Mouse (Mus musculus) embryonic fibroblast, embryonic 13.5 days (primary cell): Measurements from ENCODE around the gene Stox2.

Source experiments
- CTCF ChIP-seq: IDR thresholded peaks from 2 replicates; pipeline ENCODE4 v1.5.1; 2011; ENCODE audit warnings: mild to moderate bottlenecking, control low read depth, low read length, moderate library complexity, borderline replicate concordance; ENCODE audit not compliant: insufficient read depth
- POLR2A ChIP-seq: IDR thresholded peaks from 2 replicates; pipeline ENCODE4 v1.6.1; 2011; ENCODE audit warnings: low read depth, mild to moderate bottlenecking, control low read depth, low read length, moderate library complexity

DNA sequence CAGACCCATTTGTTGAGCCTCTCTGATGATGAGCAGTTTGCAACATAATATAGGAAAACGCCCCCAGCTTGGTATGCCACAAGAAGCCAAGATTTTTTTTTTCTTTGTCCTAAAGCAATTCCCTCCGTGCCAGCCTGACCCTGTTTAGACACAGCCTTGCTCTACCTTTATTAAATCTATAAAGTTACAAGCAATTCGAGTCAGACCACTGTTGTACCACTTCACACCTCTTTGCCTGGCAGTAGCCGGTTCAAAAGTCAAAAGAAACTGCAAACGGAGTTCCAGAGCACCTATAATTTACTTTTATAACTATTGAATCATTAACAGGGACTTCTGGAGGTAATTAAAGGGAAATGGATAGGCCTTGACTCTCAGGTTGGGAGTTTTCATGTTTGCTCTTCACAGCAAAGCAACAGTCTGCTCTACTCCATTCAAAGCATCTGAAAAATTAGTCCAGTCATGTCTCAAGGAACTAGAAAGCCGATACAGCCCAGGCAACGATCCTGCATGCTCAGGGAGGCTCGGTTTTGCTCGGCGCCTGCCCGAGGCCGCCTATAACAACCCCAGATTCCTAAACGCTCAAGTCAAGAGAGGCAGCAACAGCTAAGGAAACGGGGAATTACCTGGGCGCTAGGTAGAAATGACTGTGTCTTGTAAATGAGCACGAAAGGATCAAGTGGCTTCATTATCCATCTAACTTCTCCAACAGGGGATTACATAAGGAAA, 77.0 kb downstream of the Stox2 start:
- TF ChIP-seq POLR2A = no peak
- TF ChIP-seq CTCF = no peak
